Mouse (Mus musculus): ENCODE measurements around the gene Bmp10. TPM values are rescaled to one million over a fixed set of nuclear protein-coding genes. Genes with fewer than 3 reads are reported as not detected.

The Bmp10 gene
- polyA plus RNA-seq, 1 experiment from 2014 or later = 7.5 TPM

GRCm38 (mm10) chr6:87435791-87436190 lies 7.0 kb downstream of the Bmp10 start:
- no peaks in the 10 kb centered on the region for H3K36me3 ChIP-seq (ENCODE audit: control insufficient read depth, insufficient read depth)
- 81% methylated on average over 3 of the region's 3 CpGs for WGBS
- no peak overlapping the region for H3K9ac ChIP-seq (ENCODE audit: low read length)
- H3K4me1 ChIP-seq (ENCODE audit: control insufficient read depth, insufficient read depth, low read length) = peaks cover 11% of the 10 kb centered on the region
- peaks cover 28% of the 10 kb centered on the region for H3K27me3 ChIP-seq (ENCODE audit: control insufficient read depth, insufficient read depth, low read length)
- no peak overlapping the region for H3K4me2 ChIP-seq (ENCODE audit: low read depth, low read length)
- ATAC-seq (replicated peaks; ENCODE audit: extremely low read depth, insufficient read depth, low FRiP score) = no peak
- no peak overlapping the region for H3K4me3 ChIP-seq (ENCODE audit: low read length)
- 0 out of 2 replicates have a peak, but pooled peaks cover 3% of the 10 kb centered on the region for H3K9me3 ChIP-seq (replicated peaks; ENCODE audit: control insufficient read depth, low read length)
- H3K27ac ChIP-seq (ENCODE audit: low read length) = no peak overlapping the region

DNA sequence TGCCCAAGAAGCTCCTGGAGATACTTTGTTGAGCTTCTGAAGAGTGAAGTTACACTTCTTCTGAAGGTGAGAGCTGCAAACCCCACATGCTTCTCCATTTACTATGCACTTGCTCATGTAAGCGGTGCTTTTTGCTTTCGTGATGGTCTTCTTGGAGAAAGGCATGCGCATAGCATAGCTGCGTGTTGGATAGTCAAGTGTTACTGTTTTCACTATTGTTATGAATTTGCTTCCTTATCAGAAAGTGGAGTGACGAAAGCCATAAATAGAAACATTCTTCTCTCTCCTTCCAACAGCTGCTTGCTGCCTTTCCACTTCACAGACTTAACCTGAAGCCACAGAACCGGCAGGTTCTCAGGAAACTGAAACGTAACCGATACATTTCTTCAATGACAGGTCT lies 8.0 kb downstream of the Bmp10 start:
- peaks cover 24% of the 10 kb centered on the region for H3K27me3 ChIP-seq (ENCODE audit: control insufficient read depth, insufficient read depth, low read length)
- no peaks in the 10 kb centered on the region for H3K36me3 ChIP-seq (ENCODE audit: control insufficient read depth, insufficient read depth)
- peak overlapping the region; percentile 53 for H3K4me2 ChIP-seq (ENCODE audit: low read depth, low read length)
- H3K4me3 ChIP-seq (ENCODE audit: low read length) = peak overlapping the region; percentile 17; the same call in 1 of the 2 replicates
- peaks cover 15% of the 10 kb centered on the region for H3K4me1 ChIP-seq (ENCODE audit: control insufficient read depth, insufficient read depth, low read length)
- 34% methylated on average over 8 of the region's 8 CpGs for WGBS
- 0 out of 2 replicates have a peak, but pooled peaks cover 3% of the 10 kb centered on the region for H3K9me3 ChIP-seq (replicated peaks; ENCODE audit: control insufficient read depth, low read length)
- peak overlapping the region; percentile 30; the same call in 1 of the 2 replicates for H3K27ac ChIP-seq (ENCODE audit: low read length)
- no peak overlapping the region for H3K9ac ChIP-seq (ENCODE audit: low read length)
- 0 out of 2 replicates have a peak, but pooled peaks have one; percentile 15 for ATAC-seq (replicated peaks; ENCODE audit: extremely low read depth, insufficient read depth, low FRiP score)

DNA sequence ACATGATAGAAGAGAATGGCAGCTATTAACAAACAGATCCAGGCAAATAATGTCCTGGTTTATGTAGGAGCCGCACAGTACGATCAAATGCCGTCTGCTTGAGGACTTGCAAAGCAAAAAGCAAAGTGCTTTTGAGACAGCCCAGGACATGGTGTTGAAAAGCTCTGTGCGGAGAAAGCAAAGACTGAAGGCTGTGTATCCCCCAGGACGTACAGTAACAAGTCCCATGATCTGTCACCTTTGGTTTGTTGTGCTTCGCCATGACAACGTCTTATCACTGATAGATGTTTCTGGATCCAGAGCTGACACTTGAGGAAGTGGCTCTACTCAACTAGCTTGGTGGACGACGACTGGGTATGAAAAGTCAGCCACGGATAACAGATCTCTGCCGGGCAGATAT lies 14.5 kb downstream of the Bmp10 start:
- peak; percentile 70; the same call in 1 of the 2 replicates for ATAC-seq (replicated peaks; ENCODE audit: extremely low read depth, insufficient read depth, low FRiP score)
- Histone ChIP-seq H3K9me3 (replicated peaks; ENCODE audit: control insufficient read depth, low read length) (0 out of 2 replicates have a peak, but pooled peaks cover 3% of the 10 kb centered on the region), H3K27ac (ENCODE audit: low read length) (peak overlapping the region; percentile 21; the same call in 1 of the 2 replicates), H3K4me3 (ENCODE audit: low read length) (no peak overlapping the region), H3K36me3 (ENCODE audit: control insufficient read depth, insufficient read depth) (no peaks in the 10 kb centered on the region), H3K4me1 (ENCODE audit: control insufficient read depth, insufficient read depth, low read length) (peaks cover 14% of the 10 kb centered on the region), H3K27me3 (ENCODE audit: control insufficient read depth, insufficient read depth, low read length) (peaks cover 47% of the 10 kb centered on the region), H3K9ac (ENCODE audit: low read length) (no peak overlapping the region), H3K4me2 (ENCODE audit: low read depth, low read length) (no peak overlapping the region)
- 31% methylated on average over 11 of the region's 11 CpGs for WGBS

- peaks cover 44% of the 10 kb centered on the region for H3K27me3 ChIP-seq (ENCODE audit: control insufficient read depth, insufficient read depth, low read length)
- 59% methylated on average over 7 of the region's 7 CpGs for WGBS
- H3K4me1 ChIP-seq (ENCODE audit: control insufficient read depth, insufficient read depth, low read length) = peaks cover 31% of the 10 kb centered on the region
These were observed 16.4 kb downstream of the Bmp10 start for GRCm38 (mm10) chr6:87445222-87445621.

DNA sequence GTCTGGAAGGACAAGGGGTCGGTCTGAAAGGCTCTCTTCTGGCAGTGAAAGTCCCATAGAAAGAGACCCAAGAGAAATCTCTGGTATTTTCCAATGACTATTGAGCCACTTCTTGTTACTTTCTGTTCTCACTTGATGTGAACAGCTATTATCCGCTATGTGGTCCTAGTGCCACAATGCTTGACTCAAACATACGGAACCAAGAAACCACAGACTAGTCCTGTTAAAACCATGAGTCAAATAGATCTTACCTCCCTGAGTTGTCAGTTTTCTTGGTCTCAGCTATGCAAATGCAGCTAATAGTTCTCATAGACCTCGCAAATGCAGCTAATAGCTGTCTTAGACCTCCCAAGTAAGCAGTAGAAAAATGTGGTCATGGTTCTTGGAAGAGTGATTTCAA lies 18.4 kb downstream of the Bmp10 start:
- peaks cover 24% of the 10 kb centered on the region for H3K4me1 ChIP-seq (ENCODE audit: control insufficient read depth, insufficient read depth, low read length)
- H3K9me3 ChIP-seq (replicated peaks; ENCODE audit: control insufficient read depth, low read length) = no peaks in the 10 kb centered on the region
- H3K4me2 ChIP-seq (ENCODE audit: low read depth, low read length) = no peak overlapping the region
- no peak overlapping the region for H3K4me3 ChIP-seq (ENCODE audit: low read length)
- ATAC-seq (replicated peaks; ENCODE audit: extremely low read depth, insufficient read depth, low FRiP score) = no peak
- peaks cover 52% of the 10 kb centered on the region for H3K27me3 ChIP-seq (ENCODE audit: control insufficient read depth, insufficient read depth, low read length)
- no peak overlapping the region for H3K27ac ChIP-seq (ENCODE audit: low read length)
- H3K36me3 ChIP-seq (ENCODE audit: control insufficient read depth, insufficient read depth) = no peaks in the 10 kb centered on the region
- H3K9ac ChIP-seq (ENCODE audit: low read length) = no peak overlapping the region
- 88% methylated on average over 4 of the region's 4 CpGs for WGBS

More at GRCm38 (mm10) chr6:87445222-87445621, 16.4 kb downstream of the Bmp10 start:
- H3K36me3 ChIP-seq (ENCODE audit: control insufficient read depth, insufficient read depth) = no peaks in the 10 kb centered on the region
- no peak overlapping the region for H3K4me3 ChIP-seq (ENCODE audit: low read length)
- H3K9ac ChIP-seq (ENCODE audit: low read length) = no peak overlapping the region
- no peak overlapping the region for H3K4me2 ChIP-seq (ENCODE audit: low read depth, low read length)
- no peak overlapping the region for H3K27ac ChIP-seq (ENCODE audit: low read length)
- no peaks in the 10 kb centered on the region for H3K9me3 ChIP-seq (replicated peaks; ENCODE audit: control insufficient read depth, low read length)
- ATAC-seq (replicated peaks; ENCODE audit: extremely low read depth, insufficient read depth, low FRiP score) = no peak

- Histone ChIP-seq H3K4me2 (ENCODE audit: low read depth, low read length) (0 out of 2 replicates have a peak overlapping the region, but pooled peaks have one; percentile 11), H3K4me3 (ENCODE audit: low read length) (no peak overlapping the region), H3K27ac (ENCODE audit: low read length) (peak overlapping the region; percentile 63), H3K9me3 (replicated peaks; ENCODE audit: control insufficient read depth, low read length) (no peaks in the 10 kb centered on the region), H3K36me3 (ENCODE audit: control insufficient read depth, insufficient read depth) (no peaks in the 10 kb centered on the region), H3K4me1 (ENCODE audit: control insufficient read depth, insufficient read depth, low read length) (peaks cover 17% of the 10 kb centered on the region), H3K27me3 (ENCODE audit: control insufficient read depth, insufficient read depth, low read length) (peaks cover 71% of the 10 kb centered on the region), H3K9ac (ENCODE audit: low read length) (no peak overlapping the region)
- peak; percentile 78 for ATAC-seq (replicated peaks; ENCODE audit: extremely low read depth, insufficient read depth, low FRiP score)
- 33% methylated on average over 3 of the region's 3 CpGs for WGBS
These were observed 20.7 kb downstream of the Bmp10 start for GRCm38 (mm10) chr6:87449534-87449933.

GRCm38 (mm10) chr6:87451016-87451415 lies 22.2 kb downstream of the Bmp10 start:
- no peak overlapping the region for H3K4me2 ChIP-seq (ENCODE audit: low read depth, low read length)
- no peaks in the 10 kb centered on the region for H3K36me3 ChIP-seq (ENCODE audit: control insufficient read depth, insufficient read depth)
- H3K9me3 ChIP-seq (replicated peaks; ENCODE audit: control insufficient read depth, low read length) = no peaks in the 10 kb centered on the region
- peaks cover 69% of the 10 kb centered on the region for H3K27me3 ChIP-seq (ENCODE audit: control insufficient read depth, insufficient read depth, low read length)
- ATAC-seq (replicated peaks; ENCODE audit: extremely low read depth, insufficient read depth, low FRiP score) = no peak
- WGBS = 54% methylated on average over 3 of the region's 3 CpGs
- H3K4me1 ChIP-seq (ENCODE audit: control insufficient read depth, insufficient read depth, low read length) = peaks cover 17% of the 10 kb centered on the region
- no peak overlapping the region for H3K4me3 ChIP-seq (ENCODE audit: low read length)
- H3K9ac ChIP-seq (ENCODE audit: low read length) = no peak overlapping the region
- no peak overlapping the region for H3K27ac ChIP-seq (ENCODE audit: low read length)

GRCm38 (mm10) chr6:87451771-87452170 lies 23.0 kb downstream of the Bmp10 start:
- Histone ChIP-seq H3K4me1 (ENCODE audit: control insufficient read depth, insufficient read depth, low read length) (peaks cover 17% of the 10 kb centered on the region), H3K36me3 (ENCODE audit: control insufficient read depth, insufficient read depth) (no peaks in the 10 kb centered on the region), H3K4me2 (ENCODE audit: low read depth, low read length) (no peak overlapping the region), H3K27ac (ENCODE audit: low read length) (no peak overlapping the region), H3K27me3 (ENCODE audit: control insufficient read depth, insufficient read depth, low read length) (peaks cover 69% of the 10 kb centered on the region), H3K9me3 (replicated peaks; ENCODE audit: control insufficient read depth, low read length) (no peaks in the 10 kb centered on the region), H3K4me3 (ENCODE audit: low read length) (no peak overlapping the region), H3K9ac (ENCODE audit: low read length) (no peak overlapping the region)
- 55% methylated on average over 3 of the region's 3 CpGs for WGBS
- no peak for ATAC-seq (replicated peaks; ENCODE audit: extremely low read depth, insufficient read depth, low FRiP score)

GRCm38 (mm10) chr6:87455507-87455906 lies 26.7 kb downstream of the Bmp10 start:
- Histone ChIP-seq H3K27ac (ENCODE audit: low read length) (no peak overlapping the region), H3K4me1 (ENCODE audit: control insufficient read depth, insufficient read depth, low read length) (no peaks in the 10 kb centered on the region), H3K4me3 (ENCODE audit: low read length) (no peak overlapping the region), H3K27me3 (ENCODE audit: control insufficient read depth, insufficient read depth, low read length) (peaks cover 64% of the 10 kb centered on the region), H3K9me3 (replicated peaks; ENCODE audit: control insufficient read depth, low read length) (no peaks in the 10 kb centered on the region), H3K36me3 (ENCODE audit: control insufficient read depth, insufficient read depth) (no peaks in the 10 kb centered on the region), H3K9ac (ENCODE audit: low read length) (no peak overlapping the region), H3K4me2 (ENCODE audit: low read depth, low read length) (no peak overlapping the region)
- ATAC-seq (replicated peaks; ENCODE audit: extremely low read depth, insufficient read depth, low FRiP score) = no peak
- WGBS = 47% methylated on average over 6 of the region's 6 CpGs
